Mouse (Mus musculus) adrenal gland, postnatal 36 days (tissue): ENCODE measurements around the gene Carns1. TPM values are rescaled to one million over a fixed set of nuclear protein-coding genes. Genes with fewer than 3 reads are reported as not detected.

Experiments used
- DNase-seq, 2 experiments: peaks; one replicate each; pipeline ENCODE4 v3.0.0; 2021; ENCODE audit warnings: mixed read lengths in 1 of 2
- total RNA-seq, 2 experiments: library from RNA; stranded (reverse); gene quantifications; 2 replicates each; pipeline ENCODE4 v1.2.3; 2021

The Carns1 gene
- total RNA-seq, 2 experiments from 2014 or later = 2.0 to 2.8 TPM

DNA sequence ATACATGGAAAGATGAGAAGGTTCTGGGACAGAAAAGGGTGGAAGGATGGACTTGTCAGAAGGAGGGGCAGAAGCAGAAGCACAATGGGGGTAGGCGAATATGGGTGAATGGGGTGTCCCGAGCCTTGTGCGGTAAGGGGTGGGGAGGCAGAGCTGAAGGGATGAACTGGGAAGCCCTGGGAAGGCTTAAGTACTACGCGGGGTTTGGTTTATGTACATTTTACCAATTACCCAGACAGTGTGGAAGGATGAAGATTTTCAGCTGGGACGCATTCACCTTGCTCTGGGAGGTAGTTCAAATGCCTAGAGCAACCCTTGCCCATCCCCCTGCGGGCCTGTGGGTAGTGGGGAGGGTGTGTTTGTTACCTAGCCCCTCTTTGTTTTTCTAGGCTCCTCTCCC is 26.9 kb upstream of the Carns1 start:
- DNase-seq = no peak

DNA sequence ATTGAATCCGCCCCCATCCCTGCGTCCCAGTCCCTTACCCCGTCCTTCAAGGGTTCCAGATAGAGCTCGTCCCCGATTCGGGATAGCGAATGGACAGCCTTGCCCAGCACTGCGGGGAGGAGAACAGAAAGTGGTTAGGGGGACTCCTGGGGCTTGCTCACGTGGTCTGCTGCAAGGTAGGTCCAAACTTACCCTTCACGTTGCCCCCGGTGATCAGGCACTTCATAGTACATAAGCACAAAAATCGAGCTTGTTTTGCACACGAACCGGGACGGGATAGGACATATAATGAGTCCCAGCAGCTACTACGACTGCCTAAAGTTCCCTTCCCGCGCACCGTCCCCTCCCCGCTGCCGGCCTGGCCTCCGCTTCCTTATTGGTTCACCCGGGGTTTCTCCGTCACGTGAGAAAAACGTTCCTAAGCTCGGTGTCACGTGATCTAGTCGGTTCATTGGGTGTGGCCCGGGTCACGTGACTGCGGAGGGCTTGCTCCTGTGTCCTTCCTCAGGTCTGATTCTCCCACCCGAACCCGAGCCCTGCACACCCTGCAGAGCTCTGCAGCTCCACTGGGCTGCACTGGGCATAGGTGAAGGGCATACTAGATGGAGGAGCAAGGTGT is 26.1 kb upstream of the Carns1 start, which contains the start of gene Rad9a:
Gene Rad9a (minus strand): TSS at position 372 of the 619 bp plus-strand sequence.
- peak; percentile 95 to 98 for DNase-seq

DNA sequence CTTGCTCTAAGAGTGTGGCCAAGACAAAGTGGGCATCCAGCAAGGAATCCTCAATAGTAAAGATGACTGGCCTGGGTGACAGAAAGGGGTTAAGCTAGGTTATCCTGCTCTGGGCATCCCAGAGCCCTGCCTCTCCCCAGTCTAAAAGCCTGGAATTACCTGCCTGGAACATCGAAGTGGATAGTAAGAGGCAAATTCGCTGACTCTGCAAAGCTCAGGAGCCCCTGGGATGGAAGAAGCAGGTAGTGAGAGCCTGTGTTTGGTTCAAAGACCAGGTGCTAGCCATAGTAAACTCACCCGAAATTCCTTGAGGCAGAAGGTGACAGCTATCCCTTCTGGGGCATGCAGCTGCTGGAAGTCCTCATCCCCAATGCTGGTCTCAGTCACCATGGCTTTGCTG is 21.9 kb upstream of the Carns1 start:
- no peak for DNase-seq

DNA sequence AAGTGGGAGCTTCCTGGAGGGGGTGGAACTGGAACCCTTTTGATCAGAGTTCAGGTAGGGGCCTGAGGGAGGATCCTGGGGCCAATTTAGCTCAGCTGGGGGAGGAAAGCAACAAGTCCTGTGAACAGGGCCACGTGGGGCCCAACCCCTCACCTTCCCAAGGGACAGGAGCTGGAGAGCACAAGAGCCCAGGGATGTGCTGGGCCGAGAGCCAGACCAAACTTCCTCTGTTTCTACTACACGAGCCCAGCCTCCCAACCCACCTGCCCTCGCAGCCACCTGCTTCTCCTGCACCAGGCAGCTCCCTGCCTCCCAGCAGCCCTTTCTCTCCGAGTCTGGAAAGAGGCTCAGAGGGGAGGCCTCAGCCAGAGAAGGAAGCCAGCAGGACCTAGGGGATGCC is 21.3 kb upstream of the Carns1 start:
- DNase-seq = peak in 1 of 2 experiments; percentile 53

DNA sequence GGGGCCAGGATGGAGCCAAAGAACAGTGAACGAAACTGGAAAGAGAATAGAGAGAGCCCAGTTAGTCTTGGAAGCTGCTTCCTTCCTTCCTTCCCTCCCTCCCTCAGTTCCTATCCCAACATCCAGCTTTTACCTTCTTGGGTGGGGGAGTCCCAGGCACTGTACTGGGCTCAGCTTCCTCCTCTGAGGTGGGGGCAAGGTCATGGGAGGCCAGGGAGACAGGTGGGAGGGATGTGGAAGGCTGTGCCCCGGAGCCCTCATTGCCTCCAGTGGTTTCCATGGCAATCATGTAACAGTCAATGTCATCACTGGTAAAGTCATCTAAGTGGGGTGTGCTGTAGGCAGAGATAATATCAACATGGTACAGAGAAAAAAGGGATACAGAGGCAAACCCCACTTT is 20.8 kb upstream of the Carns1 start:
- DNase-seq = no peak

DNA sequence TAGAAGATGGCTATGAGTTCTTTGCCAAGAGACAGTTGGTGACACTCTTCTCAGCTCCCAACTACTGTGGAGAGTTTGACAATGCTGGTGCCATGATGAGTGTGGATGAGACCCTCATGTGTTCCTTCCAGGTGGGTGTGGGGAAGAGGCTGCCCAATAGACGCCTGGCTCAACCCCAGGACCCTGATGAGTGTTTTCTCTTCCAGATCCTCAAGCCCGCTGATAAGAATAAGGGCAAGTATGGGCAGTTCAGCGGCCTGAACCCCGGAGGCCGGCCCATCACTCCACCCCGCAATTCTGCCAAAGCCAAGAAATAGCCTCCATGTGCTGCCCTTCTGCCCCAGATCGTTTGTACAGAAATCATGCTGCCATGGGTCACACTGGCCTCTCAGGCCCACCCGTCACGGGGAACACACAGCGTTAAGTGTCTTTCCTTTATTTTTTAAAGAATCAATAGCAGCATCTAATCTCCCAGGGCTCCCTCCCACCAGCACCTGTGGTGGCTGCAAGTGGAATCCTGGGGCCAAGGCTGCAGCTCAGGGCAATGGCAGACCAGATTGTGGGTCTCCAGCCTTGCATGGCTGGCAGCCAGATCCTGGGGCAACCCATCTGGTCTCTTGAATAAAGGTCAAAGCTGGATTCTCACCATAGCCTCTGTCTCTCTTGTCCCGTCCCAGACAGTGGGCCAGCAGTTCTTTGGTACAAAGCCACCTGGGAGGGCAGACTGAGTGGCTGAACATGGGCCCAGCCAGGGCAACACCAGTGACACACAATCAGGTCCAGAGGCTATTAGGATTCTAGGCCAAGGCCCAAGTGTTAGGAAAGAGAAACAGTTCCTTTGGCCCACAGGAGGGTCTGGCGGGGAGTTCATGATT is 19.7 kb upstream of the Carns1 start:
- peak in 1 of 2 experiments; percentile 57 for DNase-seq

DNA sequence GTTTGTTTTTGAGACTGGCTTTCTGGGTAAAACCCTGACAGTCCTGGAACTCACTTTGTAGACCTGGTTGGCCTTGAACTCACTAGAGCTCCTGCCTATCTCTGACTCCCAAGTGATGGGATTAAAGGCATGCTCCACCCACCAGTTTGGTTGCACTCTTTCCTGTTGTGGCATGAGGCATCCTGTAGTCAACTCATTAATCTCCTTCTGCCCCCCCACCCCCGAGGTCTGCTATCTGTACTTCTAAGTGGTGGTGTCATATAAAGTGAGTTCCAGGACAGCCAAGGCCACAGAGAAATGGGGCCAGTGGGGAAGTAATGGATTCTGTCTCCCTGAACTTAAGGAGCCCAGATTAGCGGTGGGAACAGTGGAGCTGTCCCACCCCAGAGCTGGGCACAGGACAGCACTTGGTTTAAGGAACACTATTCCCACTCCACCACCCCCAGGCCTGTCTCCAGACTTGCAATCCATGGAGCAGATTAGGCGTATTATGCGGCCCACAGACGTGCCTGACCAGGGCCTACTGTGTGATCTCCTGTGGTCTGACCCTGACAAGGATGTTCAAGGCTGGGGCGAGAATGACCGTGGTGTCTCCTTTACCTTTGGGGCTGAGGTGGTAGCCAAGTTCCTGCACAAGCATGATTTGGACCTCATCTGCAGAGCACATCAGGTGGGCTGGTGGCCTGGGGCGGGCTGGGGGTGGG is 18.9 kb upstream of the Carns1 start:
- peak; percentile 47 to 62 for DNase-seq

DNA sequence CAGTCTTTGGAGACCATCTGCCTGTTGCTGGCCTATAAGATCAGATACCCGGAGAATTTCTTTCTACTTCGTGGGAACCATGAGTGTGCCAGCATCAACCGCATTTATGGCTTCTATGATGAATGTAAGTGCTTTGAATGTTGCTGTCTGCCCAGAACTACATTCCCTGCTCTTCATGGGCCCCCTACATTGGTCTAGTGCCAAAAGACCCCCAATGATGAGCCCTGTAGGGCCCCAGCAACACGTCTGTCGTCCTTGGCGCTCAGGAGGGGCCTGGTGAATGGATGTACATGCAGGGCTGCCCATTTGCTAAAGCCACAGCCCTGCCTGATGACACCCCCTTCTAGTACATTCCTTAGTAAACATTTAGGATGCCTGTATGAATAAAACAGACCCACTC is 17.9 kb upstream of the Carns1 start:
- DNase-seq = no peak

DNA sequence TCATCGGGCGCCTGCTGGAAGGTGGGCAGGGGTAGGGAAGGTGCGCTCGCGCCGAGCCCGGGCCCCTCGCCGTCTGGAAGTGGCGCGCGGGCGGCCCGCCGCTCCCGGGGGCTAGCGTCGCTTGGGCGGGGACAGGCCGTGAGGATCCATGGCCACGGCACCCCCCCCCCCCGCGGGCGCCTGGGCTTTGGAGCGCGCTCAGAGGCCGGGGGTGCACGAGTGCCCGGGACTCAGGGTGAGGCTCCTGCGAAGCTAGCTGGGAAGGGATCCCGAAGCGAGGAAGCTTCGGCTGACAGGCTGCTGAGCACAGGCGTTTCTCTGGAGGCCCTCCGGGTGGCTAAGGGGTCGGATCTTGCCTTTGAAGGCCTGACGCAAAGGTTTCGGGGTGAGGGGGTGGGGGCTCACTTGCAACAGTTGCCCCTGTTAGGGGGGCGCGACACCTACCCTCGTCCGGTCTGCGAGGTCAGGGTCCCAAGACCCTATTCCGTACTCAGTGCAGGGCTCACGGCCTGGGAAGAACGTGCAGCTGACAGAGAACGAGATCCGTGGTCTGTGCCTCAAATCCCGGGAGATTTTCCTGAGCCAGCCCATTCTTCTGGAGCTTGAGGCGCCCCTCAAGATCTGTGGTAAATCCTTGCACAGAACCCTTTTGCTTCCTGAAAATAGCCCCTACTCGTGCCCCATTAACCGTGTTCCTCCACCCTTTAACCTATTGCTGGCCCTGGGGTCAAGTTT is 17.1 kb upstream of the Carns1 start:
- DNase-seq = peak in 1 of 2 experiments; percentile 37

DNA sequence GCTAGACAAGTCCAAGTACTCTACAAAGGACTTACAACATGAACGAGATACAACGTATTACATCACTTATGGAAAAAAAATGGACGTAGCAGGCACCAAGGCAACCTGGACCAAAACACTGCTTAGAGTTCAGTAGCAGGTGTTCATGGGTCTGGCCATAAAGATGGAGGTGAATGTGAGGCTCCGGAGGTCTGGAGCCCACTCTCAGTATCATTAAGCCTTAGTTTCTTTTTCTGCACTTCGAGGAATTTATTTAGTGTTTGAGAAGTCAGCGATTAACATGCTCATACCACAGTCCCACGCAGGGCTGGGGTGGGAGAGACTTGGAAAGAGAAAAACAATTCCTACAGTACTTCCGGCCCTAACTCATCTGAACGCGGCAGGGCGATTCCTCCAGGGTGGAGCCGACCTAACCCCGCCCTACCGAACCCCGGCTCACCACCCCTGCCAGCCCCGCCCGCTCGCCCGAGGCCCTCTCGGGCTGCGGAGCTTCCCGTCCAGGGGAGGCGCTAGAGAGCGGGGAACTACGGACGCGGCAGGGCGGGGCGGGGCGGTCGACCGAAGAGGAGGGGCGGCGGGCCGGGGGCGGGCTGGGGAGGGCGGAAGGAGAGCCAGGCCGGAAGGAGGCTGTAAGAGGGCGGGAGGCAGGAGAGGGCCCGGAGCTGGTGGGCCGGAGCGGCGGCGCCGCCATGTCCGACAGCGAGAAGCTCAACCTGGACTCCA is 16.4 kb upstream of the Carns1 start, which contains the start of gene Ppp1ca:
Gene Ppp1ca (plus strand): TSS at position 538 of the 723 bp plus-strand sequence.
- peak; percentile 98 to 99 for DNase-seq

DNA sequence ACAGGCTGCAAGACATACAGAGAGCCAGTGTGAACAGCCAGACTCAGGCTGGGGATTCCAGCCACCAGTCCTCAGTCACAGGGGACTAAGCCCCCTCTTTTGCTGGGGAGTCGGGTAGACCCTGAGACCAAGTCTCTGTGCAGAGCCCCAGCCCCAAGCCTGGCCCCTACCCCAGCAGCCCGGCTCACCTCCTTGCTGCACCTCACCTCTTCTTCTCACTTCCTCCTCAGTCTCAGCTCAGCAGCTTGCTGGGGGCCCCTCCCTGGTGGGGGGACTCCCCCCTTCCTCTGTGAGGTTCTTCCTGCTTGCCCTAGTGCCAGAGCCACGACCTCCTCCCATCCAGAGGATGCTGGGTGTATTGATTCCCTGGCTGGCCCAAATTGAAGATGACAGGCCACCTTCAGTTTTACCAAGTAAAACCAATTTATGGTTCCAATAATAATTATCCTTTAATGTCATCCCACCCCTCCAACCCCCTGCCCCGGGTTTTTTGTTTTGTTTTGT is 15.6 kb upstream of the Carns1 start, which contains the start of gene Tbc1d10c:
Gene Tbc1d10c (minus strand): TSS at position 454 of the 504 bp plus-strand sequence.
- peak in 1 of 2 experiments; percentile 55 for DNase-seq

DNA sequence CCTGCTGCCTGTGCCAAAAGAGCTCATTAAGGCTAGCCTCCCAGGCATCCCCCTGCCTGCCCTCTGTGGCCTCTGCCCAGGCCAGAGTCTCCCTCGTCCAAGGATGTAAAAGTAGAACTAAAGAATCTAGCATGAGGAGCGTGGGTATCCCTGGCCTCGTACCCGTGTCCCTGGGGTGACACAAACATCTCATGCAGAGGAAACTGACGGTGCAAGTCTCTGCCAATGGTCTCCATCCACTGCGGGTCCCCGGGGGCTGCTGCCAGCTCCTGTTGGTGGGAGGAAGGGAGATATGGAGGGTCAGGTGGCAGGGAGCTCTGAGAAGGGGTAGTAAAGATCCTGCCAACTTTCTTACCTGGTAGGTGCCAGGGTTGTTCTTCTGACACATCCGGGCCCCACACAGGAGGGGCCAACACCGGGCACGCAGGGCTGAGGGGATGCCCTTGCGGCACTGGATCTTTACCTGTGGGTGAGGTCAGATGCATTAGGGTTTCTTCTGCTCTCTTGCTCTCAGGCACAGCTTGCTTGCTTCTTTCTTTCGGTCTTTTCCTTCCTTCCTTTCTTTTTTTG is 13.9 kb upstream of the Carns1 start:
- DNase-seq = no peak

DNA sequence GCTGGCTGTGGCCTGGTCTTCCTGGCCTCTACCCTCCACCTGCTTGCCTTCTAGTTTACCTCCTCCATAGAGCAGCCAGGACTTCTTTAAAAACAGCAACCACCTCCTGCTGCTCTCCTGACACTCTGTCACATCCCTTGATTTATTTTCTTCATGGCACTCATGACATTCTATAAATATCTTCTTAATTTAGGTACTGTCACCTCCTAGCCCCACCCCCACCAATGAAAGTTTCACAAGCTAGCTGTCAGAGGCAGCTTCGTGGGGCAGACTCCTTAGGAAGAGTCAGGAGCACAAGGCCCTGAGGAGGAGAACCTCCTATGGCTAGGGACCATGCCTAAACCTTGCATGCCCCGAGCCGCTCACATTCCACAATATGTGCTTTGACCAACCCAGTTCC is 12.0 kb upstream of the Carns1 start:
- no peak for DNase-seq

DNA sequence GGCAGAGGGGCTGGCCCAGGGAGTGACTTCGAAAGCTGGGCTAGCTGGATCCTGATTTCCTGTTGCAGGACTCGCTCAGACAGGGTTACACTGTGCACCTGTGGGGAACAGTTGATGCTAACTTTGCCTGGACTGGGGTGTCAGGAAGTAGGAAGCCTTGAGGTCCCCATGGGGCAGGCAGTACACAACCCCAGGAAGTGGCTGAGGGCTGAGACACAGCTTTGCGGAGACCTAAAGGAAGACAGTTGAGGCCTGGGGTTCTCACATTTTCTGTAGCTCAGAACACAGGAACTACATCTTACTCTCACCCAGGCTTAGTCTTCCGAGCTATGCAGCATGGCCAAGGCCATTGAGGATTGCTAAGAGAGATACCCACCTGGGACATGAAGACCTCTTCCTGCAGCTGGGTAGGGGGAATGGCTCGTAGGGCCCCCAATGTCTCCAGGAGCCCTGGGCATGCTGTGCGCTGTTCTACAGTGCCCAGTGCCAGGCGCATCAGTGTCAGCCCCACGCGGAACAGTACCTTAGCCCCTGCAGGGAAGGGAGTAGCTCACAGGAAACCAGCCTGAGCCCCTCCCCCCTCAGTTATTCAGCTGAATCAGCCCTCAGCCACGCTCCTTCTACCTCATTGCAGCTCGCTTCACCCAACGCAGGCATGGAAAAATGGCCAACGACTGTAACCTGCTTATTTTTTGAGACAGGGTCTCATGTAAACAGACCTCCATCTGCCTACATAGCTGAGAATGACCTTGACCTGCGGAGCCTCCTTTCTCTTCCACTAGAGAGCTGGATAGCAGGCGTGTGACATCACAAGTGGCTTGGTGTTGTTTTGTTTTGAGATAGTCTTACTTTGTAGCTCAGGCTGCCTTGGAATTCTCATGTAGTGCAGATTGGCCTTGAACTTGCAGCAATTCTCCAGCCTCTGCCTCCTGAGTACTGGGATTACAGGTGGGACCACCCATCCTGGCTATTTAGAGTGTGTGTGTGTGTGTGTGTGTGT is 10.0 kb upstream of the Carns1 start:
- DNase-seq = peak in 1 of 2 experiments; percentile 55

DNA sequence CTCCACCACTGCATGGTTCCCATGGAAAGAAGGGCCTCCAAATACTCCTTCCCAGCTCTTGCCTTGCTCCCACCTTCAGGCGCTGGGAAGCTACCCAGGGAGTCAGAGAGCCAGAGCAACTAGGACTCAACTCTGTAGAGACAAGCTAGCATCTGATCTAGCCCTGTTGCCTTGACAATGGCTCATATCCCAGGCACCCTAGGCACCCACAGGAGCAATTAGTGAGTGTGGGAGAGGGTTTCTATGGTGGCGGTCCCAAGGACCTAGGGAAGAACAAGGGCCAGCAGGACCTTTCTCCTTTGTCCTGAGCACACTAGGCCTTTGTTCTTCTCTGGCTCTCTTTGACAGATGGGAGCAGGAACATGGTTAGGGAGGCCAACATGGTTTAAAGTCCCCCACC is 8.4 kb upstream of the Carns1 start:
- DNase-seq = no peak

DNA sequence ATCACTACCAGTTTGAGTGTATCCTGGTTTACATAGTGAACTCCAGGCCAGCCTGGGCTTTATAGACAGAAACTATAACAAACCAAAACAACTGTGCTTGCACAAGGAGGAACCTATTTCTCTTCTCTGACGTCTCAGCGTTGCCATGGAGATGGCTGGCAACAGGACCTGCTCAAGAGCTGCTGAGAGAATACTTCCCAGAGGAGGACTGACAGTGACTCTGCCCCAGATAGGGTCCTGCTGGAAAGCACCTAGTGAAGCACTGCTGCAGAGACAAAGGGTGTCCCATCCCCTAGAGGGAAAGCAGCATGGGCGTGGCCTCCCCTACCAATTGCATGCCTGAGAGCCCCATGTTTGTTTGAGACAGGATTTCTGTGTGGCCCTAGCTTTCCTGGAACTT is 6.6 kb upstream of the Carns1 start:
- peak; percentile 82 to 85 for DNase-seq

DNA sequence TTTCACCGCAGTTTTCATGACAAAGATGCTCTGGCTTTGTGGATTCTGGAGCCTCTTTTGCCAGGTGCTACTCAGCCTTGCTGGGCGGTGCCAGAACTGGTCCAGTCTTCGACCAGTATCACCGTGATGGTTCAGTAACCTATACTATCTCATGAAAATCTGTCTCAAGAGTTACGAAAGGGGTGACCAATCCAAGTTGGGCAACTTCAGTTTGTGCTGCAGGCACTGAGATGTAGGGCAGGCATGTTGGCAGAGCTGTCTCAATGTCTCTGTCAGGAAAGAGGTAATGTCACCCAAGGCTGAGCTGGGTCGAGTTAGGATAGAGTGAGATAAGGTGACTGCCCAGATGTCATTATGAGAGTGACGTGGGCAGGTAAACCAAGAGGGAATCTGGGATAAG is 5.1 kb upstream of the Carns1 start:
- no peak for DNase-seq

DNA sequence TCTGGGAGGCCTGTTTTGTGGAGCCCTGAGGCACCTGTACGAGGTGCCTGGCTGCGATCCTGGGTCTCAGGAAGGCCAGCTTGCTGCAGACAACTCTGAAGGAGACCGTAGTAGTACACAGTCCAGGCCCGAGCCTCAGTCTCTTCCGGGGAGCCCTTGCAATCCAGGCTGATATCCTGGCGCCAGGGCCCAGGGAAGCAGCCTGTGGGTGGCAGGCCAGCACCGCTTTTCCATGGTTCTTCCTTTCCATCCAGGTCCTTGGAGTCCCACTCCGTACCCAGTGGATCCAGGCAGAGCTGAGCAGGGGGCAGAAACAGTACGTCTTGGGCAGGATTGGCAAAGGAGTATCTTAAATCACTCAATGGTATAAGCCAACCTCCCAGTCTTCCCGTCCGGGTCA is 2.4 kb downstream of the Carns1 start:
- DNase-seq = no peak
